Mouse (Mus musculus) midbrain, embryonic 13.5 days (tissue): ENCODE data around the gene Vmn1r44. TPM values are rescaled to one million over a fixed set of nuclear protein-coding genes. Genes with fewer than 3 reads are reported as not detected.

ENCODE experiments used
- polyA plus RNA-seq: library from polyadenylated mRNA; unstranded; fragments of >200 nt; fragmentation: Nextera tagmentation; extraction: Ambion mirVana; gene quantifications from 2 replicates; pipeline ENCODE4 v1.2.1, GENCODE M21; 2015

Vmn1r44 gene
- polyA plus RNA-seq, 1 experiment from 2014 or later = not detected

Other genes starting within 250 kb of the Vmn1r44 start
- gene Txnrd3, start 239.7 kb upstream of the Vmn1r44 start, polyA plus RNA-seq = 12.6 and 13.3 TPM in 2 replicates
- not detected in 2 replicates for gene Vmn1r40, start 176.1 kb upstream of the Vmn1r44 start, polyA plus RNA-seq
- gene Vmn1r41, start 142.9 kb upstream of the Vmn1r44 start, polyA plus RNA-seq = not detected in 2 replicates
- gene Vmn1r42, start 7.2 kb upstream of the Vmn1r44 start, polyA plus RNA-seq = not detected in 2 replicates
- not detected in 2 replicates for gene Vmn1r43, start 7.2 kb upstream of the Vmn1r44 start, polyA plus RNA-seq
- not detected in 2 replicates for gene Vmn1r45, start 56.9 kb downstream of the Vmn1r44 start, polyA plus RNA-seq
- not detected in 2 replicates for gene Vmn1r46, start 85.7 kb downstream of the Vmn1r44 start, polyA plus RNA-seq
- not detected in 2 replicates for gene Vmn1r47, start 132.5 kb downstream of the Vmn1r44 start, polyA plus RNA-seq
- not detected in 2 replicates for gene Vmn1r48, start 153.2 kb downstream of the Vmn1r44 start, polyA plus RNA-seq
- gene Vmn1r49, start 194.8 kb downstream of the Vmn1r44 start, polyA plus RNA-seq = not detected in 2 replicates
- not detected in 2 replicates for gene Vmn1r50, start 217.8 kb downstream of the Vmn1r44 start, polyA plus RNA-seq
- not detected in 2 replicates for gene Vmn1r51, start 238.9 kb downstream of the Vmn1r44 start, polyA plus RNA-seq